Mouse (Mus musculus) myocyte (in vitro differentiated cells): ENCODE results near the gene Kazn. TPM values are rescaled to one million over a fixed set of nuclear protein-coding genes. Genes with fewer than 3 reads are reported as not detected.

Experiments
- H3K27me3 ChIP-seq: one replicate; pipeline ENCODE4 v1.6.1; 2011; ENCODE audit not compliant: control insufficient read depth, insufficient read depth, insufficient read length
- H3K36me3 ChIP-seq: one replicate; pipeline ENCODE4 v1.6.1; 2011; ENCODE audit not compliant: control insufficient read depth, insufficient read depth
- H3K4me2 ChIP-seq: one replicate; pipeline ENCODE4 v1.6.1; 2011; ENCODE audit warnings: low read depth, control low read depth
- H3K4me3 ChIP-seq: one replicate; pipeline ENCODE4 v1.5.1; 2011; ENCODE audit warnings: mild to moderate bottlenecking, control low read depth, moderate library complexity
- H3K79me2 ChIP-seq: one replicate; pipeline ENCODE4 v1.6.1; 2011; ENCODE audit not compliant: control insufficient read depth, insufficient read depth
- H3ac ChIP-seq: one replicate; pipeline ENCODE4 v1.6.1; 2011; ENCODE audit not compliant: control insufficient read depth, insufficient read length
- CEBPB ChIP-seq: IDR thresholded peaks from 2 replicates; pipeline ENCODE4 v1.6.1; 2011; ENCODE audit warnings: mild to moderate bottlenecking, moderate library complexity; ENCODE audit not compliant: poor library complexity, insufficient read depth, severe bottlenecking
- E2F4 ChIP-seq: IDR thresholded peaks from one replicate; pipeline ENCODE4 v1.6.1; 2011; ENCODE audit warnings: mild to moderate bottlenecking, control low read depth, moderate library complexity; ENCODE audit not compliant: insufficient read depth
- MAX ChIP-seq: IDR thresholded peaks from one replicate; pipeline ENCODE4 v1.6.1; 2011; ENCODE audit warnings: low read depth, mild to moderate bottlenecking, control low read depth
- MYOD1 ChIP-seq, 3 experiments: IDR thresholded peaks; one replicate each; pipeline ENCODE4 v1.6.1; 2011; ENCODE audit warnings: control low read depth in 2 of 3, low read depth in 2 of 3, mild to moderate bottlenecking in 2 of 3, moderate library complexity in 1 of 3; ENCODE audit not compliant: insufficient read length in 2 of 3, control insufficient read depth in 1 of 3
- MYOG ChIP-seq, 3 experiments: IDR thresholded peaks; one replicate each; pipeline ENCODE4 v1.6.1; 2011; ENCODE audit warnings: control low read depth in 2 of 3, low read depth in 2 of 3, mild to moderate bottlenecking in 2 of 3; ENCODE audit not compliant: insufficient read length in 2 of 3, control insufficient read depth in 1 of 3, insufficient read depth in 1 of 3
- POLR2A ChIP-seq: IDR thresholded peaks from one replicate; pipeline ENCODE4 v1.6.1; 2011; ENCODE audit warnings: low read depth, mild to moderate bottlenecking, control low read depth, moderate library complexity; ENCODE audit not compliant: insufficient read length
- POLR2AphosphoS2 ChIP-seq: IDR thresholded peaks from one replicate; pipeline ENCODE4 v1.6.1; 2011; ENCODE audit warnings: low read depth, control low read depth; ENCODE audit not compliant: insufficient read length
- REST ChIP-seq: IDR thresholded peaks from one replicate; pipeline ENCODE4 v1.6.1; 2011; ENCODE audit warnings: mild to moderate bottlenecking, control low read depth, moderate library complexity; ENCODE audit not compliant: insufficient read depth, insufficient read length
- SRF ChIP-seq: IDR thresholded peaks from one replicate; pipeline ENCODE4 v1.6.1; 2011; ENCODE audit warnings: low read depth; ENCODE audit not compliant: control insufficient read depth, insufficient read length
- TCF12 ChIP-seq: IDR thresholded peaks from one replicate; pipeline ENCODE4 v1.6.1; 2011; ENCODE audit warnings: mild to moderate bottlenecking, control low read depth; ENCODE audit not compliant: poor library complexity, insufficient read depth, severe bottlenecking
- TCF3 ChIP-seq: IDR thresholded peaks from one replicate; pipeline ENCODE4 v1.6.1; 2011; ENCODE audit warnings: low read depth, control low read depth; ENCODE audit not compliant: insufficient read length
- USF1 ChIP-seq: IDR thresholded peaks from one replicate; pipeline ENCODE4 v1.6.1; 2011; ENCODE audit warnings: low read depth, mild to moderate bottlenecking, control low read depth, moderate library complexity
- polyA plus RNA-seq: library from polyadenylated mRNA; unstranded; fragments of >200 nt; fragmentation: generic; extraction: Trizol; gene quantifications from one replicate; pipeline ENCODE4 v1.2.1, GENCODE M21; 2012; ENCODE audit warnings: missing spikeins

Gene Kazn
- polyA plus RNA-seq, 1 experiment, result not detected

- H3K36me3 ChIP-seq, result no peaks in the 10 kb centered on the region
- no peak overlapping the region for H3K4me2 ChIP-seq
- no peak overlapping the region for H3ac ChIP-seq
- no peaks in the 10 kb centered on the region for H3K27me3 ChIP-seq
- no peak overlapping the region for H3K4me3 ChIP-seq
- no peaks in the 10 kb centered on the region for H3K79me2 ChIP-seq
- no peak for TF ChIP-seq TCF12
- TF ChIP-seq SRF, result no peak
- no peak for TF ChIP-seq REST
- no peak for TF ChIP-seq POLR2AphosphoS2
- TF ChIP-seq MYOD1 (IDR thresholded peaks at IDR 0.05; ENCODE audit: control insufficient read depth in 1 of 3, insufficient read length in 2 of 3, low read depth in 2 of 3), result no peak
- no peak for TF ChIP-seq TCF3
- TF ChIP-seq POLR2A, result no peak
- TF ChIP-seq CEBPB, result no peak
- TF ChIP-seq MYOG (IDR thresholded peaks at IDR 0.05; ENCODE audit: control insufficient read depth in 1 of 3, insufficient read depth in 1 of 3, insufficient read length in 2 of 3, low read depth in 2 of 3), result no peak
- no peak for TF ChIP-seq E2F4
- no peak for TF ChIP-seq USF1
- TF ChIP-seq MAX, result no peak
Measured at GRCm38 (mm10) chr4:142170882-142171768, 68.1 kb downstream of the Kazn start.

DNA sequence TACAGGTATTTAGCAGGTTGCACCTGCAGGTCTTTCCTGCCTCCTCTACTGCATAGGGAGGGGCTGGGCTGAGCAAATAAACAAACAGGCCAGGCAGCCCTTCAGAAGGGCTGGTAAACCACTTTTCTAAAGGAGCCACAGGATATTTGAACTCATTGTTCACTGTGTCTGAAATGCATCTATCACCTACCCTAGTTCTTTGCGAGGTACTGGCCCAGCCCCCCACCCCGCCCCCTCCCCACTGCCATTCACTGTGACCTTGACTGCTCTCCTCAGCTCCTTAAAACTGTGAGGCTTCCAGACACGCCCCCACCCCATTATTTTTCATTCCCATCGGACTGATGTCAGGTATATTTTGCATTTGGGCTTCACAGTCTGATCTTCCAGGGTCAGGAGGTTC is 69.6 kb downstream of the Kazn start:
- Histone ChIP-seq H3K4me2 (no peak overlapping the region), H3K36me3 (no peaks in the 10 kb centered on the region), H3K79me2 (no peaks in the 10 kb centered on the region), H3K4me3 (no peak overlapping the region), H3K27me3 (no peaks in the 10 kb centered on the region), H3ac (no peak overlapping the region)
- TF ChIP-seq E2F4 (no peak), REST (no peak), POLR2A (no peak), CEBPB (no peak), MAX (no peak), USF1 (no peak), TCF3 (no peak), POLR2AphosphoS2 (no peak), SRF (no peak), TCF12 (no peak), MYOD1 (IDR thresholded peaks at IDR 0.05; ENCODE audit: control insufficient read depth in 1 of 3, insufficient read length in 2 of 3, low read depth in 2 of 3) (no peak), MYOG (IDR thresholded peaks at IDR 0.05; ENCODE audit: control insufficient read depth in 1 of 3, insufficient read depth in 1 of 3, insufficient read length in 2 of 3, low read depth in 2 of 3) (no peak)

GRCm38 (mm10) chr4:142168352-142168751 is 70.8 kb downstream of the Kazn start:
- Histone ChIP-seq H3K4me2 (no peak overlapping the region), H3K36me3 (no peaks in the 10 kb centered on the region), H3K27me3 (no peaks in the 10 kb centered on the region), H3K4me3 (no peak overlapping the region), H3ac (no peak overlapping the region), H3K79me2 (no peaks in the 10 kb centered on the region)
- no peak for TF ChIP-seq MYOG (IDR thresholded peaks at IDR 0.05; ENCODE audit: control insufficient read depth in 1 of 3, insufficient read depth in 1 of 3, insufficient read length in 2 of 3, low read depth in 2 of 3)
- TF ChIP-seq TCF3, result no peak
- TF ChIP-seq POLR2AphosphoS2, result no peak
- no peak for TF ChIP-seq USF1
- TF ChIP-seq REST, result no peak
- no peak for TF ChIP-seq CEBPB
- no peak for TF ChIP-seq MYOD1 (IDR thresholded peaks at IDR 0.05; ENCODE audit: control insufficient read depth in 1 of 3, insufficient read length in 2 of 3, low read depth in 2 of 3)
- no peak for TF ChIP-seq MAX
- no peak for TF ChIP-seq POLR2A
- no peak for TF ChIP-seq E2F4
- no peak for TF ChIP-seq SRF
- no peak for TF ChIP-seq TCF12

GRCm38 (mm10) chr4:142165835-142166701 is 73.1 kb downstream of the Kazn start:
- Histone ChIP-seq H3ac (no peak overlapping the region), H3K36me3 (no peaks in the 10 kb centered on the region), H3K4me2 (no peak overlapping the region), H3K4me3 (no peak overlapping the region), H3K27me3 (no peaks in the 10 kb centered on the region), H3K79me2 (no peaks in the 10 kb centered on the region)
- TF ChIP-seq POLR2A, result no peak
- TF ChIP-seq TCF3, result no peak
- TF ChIP-seq MAX, result no peak
- TF ChIP-seq CEBPB, result no peak
- no peak for TF ChIP-seq E2F4
- no peak for TF ChIP-seq SRF
- no peak for TF ChIP-seq TCF12
- TF ChIP-seq MYOG (IDR thresholded peaks at IDR 0.05; ENCODE audit: control insufficient read depth in 1 of 3, insufficient read depth in 1 of 3, insufficient read length in 2 of 3, low read depth in 2 of 3), result no peak
- TF ChIP-seq MYOD1 (IDR thresholded peaks at IDR 0.05; ENCODE audit: control insufficient read depth in 1 of 3, insufficient read length in 2 of 3, low read depth in 2 of 3), result no peak
- no peak for TF ChIP-seq POLR2AphosphoS2
- no peak for TF ChIP-seq USF1
- no peak for TF ChIP-seq REST
